Mouse (Mus musculus) brain, embryonic 14.5 days (tissue): ENCODE results near the gene Bri3. TPM values are rescaled to one million over a fixed set of nuclear protein-coding genes. Genes with fewer than 3 reads are reported as not detected.

Experiments used
- DNase-seq: peaks from one replicate; pipeline ENCODE4 v3.0.0-alpha.2; 2011; ENCODE audit warnings: low read depth
- CTCF ChIP-seq: fragments of 200-500 bp; IDR thresholded peaks from 2 replicates; pipeline ENCODE4 v1.5.1; 2012; ENCODE audit warnings: inconsistent platforms, mild to moderate bottlenecking, moderate library complexity, borderline replicate concordance; ENCODE audit not compliant: insufficient read depth, insufficient read length; ENCODE audit errors: extremely low read depth
- POLR2A ChIP-seq: fragments of 200-500 bp; IDR thresholded peaks from 2 replicates; pipeline ENCODE4 v1.6.1; 2012; ENCODE audit warnings: mild to moderate bottlenecking, inconsistent platforms, borderline replicate concordance; ENCODE audit not compliant: poor library complexity, insufficient read depth, insufficient read length, severe bottlenecking; ENCODE audit errors: extremely low read depth
- polyA plus RNA-seq: library from polyadenylated mRNA; depleted of rRNA; stranded (reverse); fragments of >200 nt; gene quantifications from 2 replicates; pipeline ENCODE4 v1.2.3, GENCODE M21; 2012

Bri3 gene
- polyA plus RNA-seq, 1 experiment, result 97.3 TPM

DNA sequence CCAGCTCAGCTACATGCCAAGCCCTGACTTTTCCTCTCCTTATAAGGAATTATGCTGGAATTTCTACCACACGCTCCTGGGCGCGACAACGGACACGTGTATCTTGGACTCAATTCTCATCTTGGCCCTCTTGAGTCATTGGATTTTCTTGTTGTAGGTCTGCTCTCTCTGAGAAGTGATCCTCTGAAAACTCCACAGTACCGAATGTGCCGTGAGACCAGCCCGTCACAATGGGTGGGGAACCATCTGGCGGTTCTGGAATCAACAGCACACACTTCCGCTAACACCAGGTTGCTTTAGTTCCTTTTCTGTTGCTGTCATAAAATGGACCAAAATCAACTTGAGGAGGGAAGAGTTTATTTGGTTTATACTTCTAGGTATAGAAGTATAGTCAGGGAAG lies 166.4 kb downstream of the Bri3 start:
- no peak for DNase-seq
- TF ChIP-seq POLR2A, result no peak
- TF ChIP-seq CTCF, result no peak

- DNase-seq, result peak; percentile 77
- no peak for TF ChIP-seq POLR2A
- no peak for TF ChIP-seq CTCF
These were observed 167.5 kb downstream of the Bri3 start for GRCm38 (mm10) chr5:144411702-144412101.

GRCm38 (mm10) chr5:144412781-144413180 lies 168.5 kb downstream of the Bri3 start:
- peak; percentile 57 for DNase-seq
- no peak for TF ChIP-seq POLR2A
- no peak for TF ChIP-seq CTCF

DNA sequence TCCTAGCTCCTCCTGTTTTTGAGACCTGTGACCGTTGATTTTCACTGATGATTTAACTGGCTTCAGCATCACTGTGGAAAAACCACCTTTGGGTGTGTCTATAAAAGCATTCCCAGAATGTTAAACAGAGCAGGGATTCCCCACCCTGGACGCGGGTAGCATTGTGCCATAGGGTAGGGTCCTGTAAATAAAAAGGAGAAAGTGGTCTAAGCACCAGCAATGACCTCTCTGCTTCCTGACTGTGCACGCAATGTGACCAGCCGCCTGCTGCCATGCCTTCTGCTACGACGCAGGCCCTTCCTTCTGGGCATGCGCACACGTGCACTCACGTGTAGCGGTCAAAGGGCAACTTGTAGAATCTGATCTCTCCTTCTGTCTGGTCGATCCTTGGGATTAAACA lies 174.2 kb downstream of the Bri3 start:
- TF ChIP-seq POLR2A (no peak), CTCF (no peak)

GRCm38 (mm10) chr5:144420001-144420400 lies 175.8 kb downstream of the Bri3 start:
- TF ChIP-seq POLR2A (no peak), CTCF (no peak)
- DNase-seq, result no peak

More for the DNA sequence above, 174.2 kb downstream of the Bri3 start:
- DNase-seq, result no peak

GRCm38 (mm10) chr5:144426697-144427096 lies 182.5 kb downstream of the Bri3 start:
- TF ChIP-seq POLR2A, result no peak
- TF ChIP-seq CTCF, result no peak
- DNase-seq, result no peak

DNA sequence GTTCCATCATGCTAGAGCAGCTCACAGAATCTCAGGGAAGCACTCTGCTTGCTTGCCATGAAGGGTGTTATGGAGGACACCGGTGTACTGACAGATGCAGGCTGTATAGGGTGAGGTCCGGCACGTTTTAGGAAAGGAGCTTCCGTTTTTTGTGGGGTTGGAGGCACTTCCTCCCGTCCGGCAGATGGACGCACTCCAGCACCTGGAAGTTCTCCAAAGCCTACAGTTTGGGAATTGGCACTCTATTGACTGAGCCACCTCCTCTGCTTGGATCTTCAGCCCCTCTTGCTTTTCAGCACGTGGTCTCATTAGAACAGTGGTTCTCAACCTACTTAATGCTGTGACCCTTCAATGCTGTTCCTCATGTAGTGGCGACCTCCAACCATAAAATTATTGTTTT lies 183.6 kb downstream of the Bri3 start:
- no peak for TF ChIP-seq POLR2A
- no peak for TF ChIP-seq CTCF
- DNase-seq, result no peak

DNA sequence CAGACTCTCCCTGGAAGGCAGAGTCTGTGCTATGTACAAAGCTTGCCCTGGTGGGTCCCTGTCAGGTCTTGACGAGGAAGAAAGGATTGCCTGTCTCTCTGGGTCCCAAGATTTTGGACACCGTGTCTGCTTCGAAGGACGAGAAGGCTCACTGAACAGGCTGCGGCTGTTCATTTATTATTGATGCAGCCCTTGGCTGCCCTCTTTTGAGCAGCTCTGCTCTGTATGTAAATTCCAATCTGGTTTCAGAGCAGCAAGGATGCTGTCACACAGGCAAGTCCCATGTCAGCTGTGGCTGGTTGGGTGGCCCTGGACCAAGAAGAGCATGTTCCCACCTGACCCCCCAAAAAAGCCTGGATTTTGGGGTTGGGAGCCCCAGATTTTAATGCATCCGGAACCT lies 187.2 kb downstream of the Bri3 start:
- peak; percentile 37 for DNase-seq
- TF ChIP-seq CTCF (no peak), POLR2A (no peak)

GRCm38 (mm10) chr5:144439286-144440040 lies 195.2 kb downstream of the Bri3 start:
- DNase-seq, result no peak
- TF ChIP-seq POLR2A, result no peak
- TF ChIP-seq CTCF, result no peak

GRCm38 (mm10) chr5:144441831-144442271 lies 197.6 kb downstream of the Bri3 start:
- no peak for TF ChIP-seq CTCF
- TF ChIP-seq POLR2A, result no peak
- DNase-seq, result peak; percentile 50

DNA sequence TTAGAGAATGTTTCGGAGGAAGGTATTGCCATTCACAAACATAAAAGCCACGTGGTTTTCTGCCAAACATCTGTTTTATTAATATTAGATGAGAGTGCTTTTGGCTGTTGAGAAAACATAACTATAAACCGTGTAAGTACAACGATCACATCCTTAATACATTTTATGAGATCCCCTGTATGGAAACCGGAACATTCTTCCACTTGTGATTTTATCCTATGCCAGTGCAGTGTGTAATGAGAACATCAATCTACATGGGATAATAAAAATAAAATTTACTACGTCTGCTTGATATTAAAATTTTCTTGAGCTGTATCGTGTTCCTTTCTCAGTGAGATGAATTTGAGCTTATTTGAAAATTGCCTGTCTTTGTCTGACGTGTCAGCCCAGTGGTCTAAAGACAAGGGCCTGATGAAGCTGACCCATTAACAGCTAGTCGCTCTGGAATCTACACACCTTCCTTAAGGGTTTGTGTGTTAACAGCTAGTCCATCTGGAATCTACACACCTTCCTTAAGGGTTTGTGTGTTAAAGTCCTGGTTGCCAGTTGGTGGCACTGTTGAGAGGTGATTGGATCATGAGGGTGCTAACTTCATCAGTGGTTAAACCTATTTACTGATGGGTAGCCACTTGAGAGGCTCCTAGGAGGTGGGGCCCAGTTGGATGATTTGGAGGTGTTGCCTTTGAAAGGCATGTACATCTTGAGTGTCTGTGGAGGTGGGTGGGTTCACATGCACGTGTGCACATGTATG lies 202.4 kb downstream of the Bri3 start:
- no peak for TF ChIP-seq POLR2A
- TF ChIP-seq CTCF, result peak; percentile 47; the same call in 1 of the 2 replicates
- DNase-seq, result peak; percentile 56
